Mouse (Mus musculus) heart, embryonic 13.5 days (tissue): ENCODE measurements around the gene Ccdc96. TPM values are rescaled to one million over a fixed set of nuclear protein-coding genes. Genes with fewer than 3 reads are reported as not detected.

Source experiments
- ATAC-seq: fragments of 200-750 bp; cut with Nextera tagmentation; 2 replicates; pipeline ENCODE4 v1.8.0; 2017; ENCODE audit warnings: moderate TSS enrichment; ENCODE audit not compliant: insufficient number of reproducible peaks, low FRiP score, low TSS enrichment; ENCODE audit errors: extremely low read depth
- H3K27ac ChIP-seq: fragments of 300-500 bp; sonication (generic); replicated peaks from 2 replicates; pipeline ENCODE4 v1.5.1; 2015; ENCODE audit warnings: moderate library complexity, mild to moderate bottlenecking, inconsistent platforms
- H3K27me3 ChIP-seq: fragments of 300-500 bp; sonication (generic); replicated peaks from 2 replicates; pipeline ENCODE4 v1.6.1; 2015; ENCODE audit warnings: mild to moderate bottlenecking, inconsistent platforms
- H3K36me3 ChIP-seq: fragments of 300-500 bp; sonication (generic); 2 replicates; pipeline ENCODE4 v1.6.1; 2015; ENCODE audit warnings: mild to moderate bottlenecking, inconsistent platforms
- H3K4me1 ChIP-seq: fragments of 300-500 bp; sonication (generic); 2 replicates; pipeline ENCODE4 v1.6.1; 2015; ENCODE audit warnings: inconsistent platforms
- H3K4me2 ChIP-seq: fragments of 300-500 bp; sonication (generic); 2 replicates; pipeline ENCODE4 v1.6.1; 2015; ENCODE audit warnings: inconsistent platforms, mild to moderate bottlenecking, moderate library complexity
- H3K4me3 ChIP-seq: fragments of 300-500 bp; sonication (generic); 2 replicates; pipeline ENCODE4 v1.5.1; 2015; ENCODE audit warnings: moderate library complexity, mild to moderate bottlenecking, inconsistent platforms
- H3K9ac ChIP-seq: fragments of 300-500 bp; sonication (generic); 2 replicates; pipeline ENCODE4 v1.6.1; 2015; ENCODE audit warnings: inconsistent platforms, mild to moderate bottlenecking, moderate library complexity
- H3K9me3 ChIP-seq: fragments of 300-500 bp; sonication (generic); 2 replicates; pipeline ENCODE4 v1.6.1; 2016; ENCODE audit warnings: inconsistent platforms
- WGBS: fragments of 180-500 bp; shearing (Covaris S2); methylation state at CpG from one replicate; pipeline ENCODE4 v1.1.7; 2015; ENCODE audit warnings: mixed read lengths; 5-methylcytosine and 5-hydroxymethylcytosine counted together
- polyA plus RNA-seq: library from polyadenylated mRNA; unstranded; fragments of >200 nt; fragmentation: Nextera tagmentation; extraction: Ambion mirVana; gene quantifications from 2 replicates; pipeline ENCODE4 v1.2.1, GENCODE M21; 2015

The Ccdc96 gene
- polyA plus RNA-seq, 1 experiment from 2014 or later = 0.27 TPM

DNA sequence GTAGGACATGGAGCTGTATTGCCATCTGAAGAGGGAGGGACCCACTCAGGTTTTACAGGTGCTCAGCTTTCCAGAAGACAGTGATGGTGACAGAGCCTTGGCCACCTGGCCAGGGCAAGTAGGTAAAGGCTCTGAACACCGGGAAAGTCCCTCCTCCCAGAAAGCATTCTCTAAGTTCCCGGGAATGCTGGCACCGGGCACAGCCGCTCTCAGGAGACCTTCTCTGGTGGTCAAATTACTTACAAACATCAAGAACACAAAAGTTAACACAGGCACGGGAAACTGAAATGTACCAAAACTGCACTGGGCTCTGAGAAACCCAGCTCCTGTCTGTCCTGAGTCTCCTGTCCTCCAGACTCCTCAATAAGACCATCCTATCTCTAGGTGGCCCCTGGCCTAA, 45.3 kb downstream of the Ccdc96 start:
- Histone ChIP-seq H3K4me2 (peak overlapping the region; percentile 94), H3K9ac (peak overlapping the region; percentile 89), H3K4me3 (peak overlapping the region; percentile 78), H3K27ac (peak overlapping the region; percentile 74), H3K9me3 (no peaks in the 10 kb centered on the region), H3K27me3 (no peaks in the 10 kb centered on the region), H3K4me1 (peaks cover 39% of the 10 kb centered on the region), H3K36me3 (peaks cover 3% of the 10 kb centered on the region)
- 4% methylated on average over 5 of the region's 5 CpGs for WGBS
- ATAC-seq = no peak; the same call in 1 of the 2 replicates

DNA sequence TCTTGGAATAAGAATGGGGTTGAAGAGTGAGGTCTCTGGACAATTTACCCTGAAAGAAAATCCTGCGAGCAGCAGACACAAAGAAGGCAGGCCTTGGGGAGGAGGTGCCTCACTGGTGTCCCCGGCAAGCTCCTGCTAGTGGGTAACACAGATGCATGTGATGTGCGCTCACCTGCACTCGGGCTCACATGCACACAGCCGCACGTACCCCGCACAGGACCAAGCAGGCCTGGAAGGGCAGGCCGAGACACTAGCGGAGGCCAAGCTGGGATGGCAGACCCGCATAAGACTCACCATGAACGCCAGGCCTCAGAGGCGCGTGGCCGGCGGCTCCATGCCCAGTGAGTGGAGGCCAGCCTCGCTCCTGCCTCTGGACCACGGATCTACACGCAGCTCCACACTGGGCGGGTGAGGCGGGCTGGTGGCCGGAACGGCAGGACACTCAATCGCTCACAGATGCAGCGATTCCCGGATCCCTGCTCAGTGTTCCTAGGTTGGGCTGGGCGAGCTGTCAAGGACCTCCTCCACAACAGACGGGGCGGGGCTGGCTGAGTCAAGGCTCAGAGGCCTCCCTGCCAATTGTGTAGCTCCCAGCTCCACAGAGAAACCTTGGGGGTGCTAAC, 45.9 kb downstream of the Ccdc96 start:
- Histone ChIP-seq H3K27me3 (no peaks in the 10 kb centered on the region), H3K36me3 (no peaks in the 10 kb centered on the region), H3K27ac (peak overlapping the region; percentile 74), H3K4me3 (peak overlapping the region; percentile 78), H3K4me1 (peaks cover 40% of the 10 kb centered on the region), H3K9ac (peak overlapping the region; percentile 89), H3K9me3 (no peaks in the 10 kb centered on the region), H3K4me2 (peak overlapping the region; percentile 94)
- under 1% methylated on average over 28 of the region's 28 CpGs for WGBS
- ATAC-seq = peak; percentile 87

DNA sequence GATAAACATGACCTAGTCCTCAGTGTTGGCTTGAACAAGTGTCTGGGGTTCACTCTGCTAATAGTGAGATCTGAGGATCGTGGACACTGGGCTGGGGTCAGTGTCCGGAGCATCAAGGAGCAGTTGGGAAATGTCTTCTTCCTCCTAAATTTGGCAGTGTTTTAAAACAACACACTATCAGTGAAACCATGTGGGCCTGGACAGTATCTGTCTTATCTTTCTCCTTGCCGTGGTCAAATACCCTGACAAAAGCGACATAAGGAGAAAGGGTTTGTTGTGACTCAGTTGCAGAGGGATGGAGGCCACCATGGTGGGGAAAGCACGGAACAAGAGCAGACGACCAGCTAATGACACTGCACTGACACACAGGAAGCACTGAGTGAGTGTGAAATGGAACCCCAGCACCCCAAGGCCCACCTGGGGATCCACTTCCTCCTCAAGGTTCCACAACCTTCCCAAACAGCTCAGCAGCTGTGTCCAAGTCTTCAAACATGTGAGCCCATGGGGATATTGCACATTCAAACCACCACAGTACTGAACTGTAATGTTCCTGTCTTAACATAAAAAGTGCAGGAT, 50.2 kb downstream of the Ccdc96 start:
- H3K27ac ChIP-seq = no peak overlapping the region
- WGBS = 34% methylated on average over 6 of the region's 6 CpGs

DNA sequence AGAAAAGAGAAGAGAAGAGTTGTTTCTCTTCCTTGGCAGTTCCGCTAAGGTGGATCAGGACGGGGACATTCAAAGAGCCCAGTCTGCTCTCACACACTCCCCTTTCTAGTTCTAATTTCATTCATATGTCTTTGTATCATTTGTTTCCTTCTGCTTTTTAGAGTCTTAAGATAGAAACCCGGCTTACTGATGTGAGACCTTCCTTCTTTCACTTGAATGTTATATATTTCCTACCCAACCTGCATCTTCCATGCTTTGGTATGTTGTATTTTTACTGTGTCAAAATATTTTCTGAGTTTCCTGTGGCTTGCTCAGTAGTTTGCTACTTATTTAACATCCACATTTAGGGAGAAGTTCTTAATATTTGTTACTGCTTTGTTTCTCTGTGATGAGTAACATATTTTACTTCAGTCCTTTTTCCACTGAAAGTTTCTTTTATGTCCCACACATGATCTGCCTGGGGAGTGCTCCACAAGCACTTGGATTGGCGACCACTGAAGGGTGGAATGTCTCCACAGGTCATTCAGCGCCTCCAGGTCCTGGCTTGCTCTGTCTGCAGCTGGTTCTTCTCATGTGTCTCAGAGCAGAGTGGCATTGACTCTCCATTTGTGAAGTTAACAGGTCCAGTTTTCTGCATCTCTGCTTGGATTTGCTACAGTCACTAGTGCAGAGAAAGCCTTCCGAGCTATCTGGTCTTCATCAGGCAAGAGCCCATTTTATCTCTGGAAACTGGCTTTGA, 51.2 kb downstream of the Ccdc96 start:
- H3K9ac ChIP-seq = no peak overlapping the region
- no peak overlapping the region for H3K4me3 ChIP-seq
- no peaks in the 10 kb centered on the region for H3K9me3 ChIP-seq
- no peaks in the 10 kb centered on the region for H3K36me3 ChIP-seq
- H3K4me2 ChIP-seq = no peak overlapping the region
- no peak for ATAC-seq
- WGBS = 69% methylated on average over 6 of the region's 6 CpGs
- peaks cover 10% of the 10 kb centered on the region for H3K4me1 ChIP-seq
- no peak overlapping the region for H3K27ac ChIP-seq
- no peaks in the 10 kb centered on the region for H3K27me3 ChIP-seq

More for the DNA sequence above, 50.2 kb downstream of the Ccdc96 start:
- H3K27me3 ChIP-seq = no peaks in the 10 kb centered on the region
- no peaks in the 10 kb centered on the region for H3K9me3 ChIP-seq
- no peak overlapping the region for H3K4me2 ChIP-seq
- H3K9ac ChIP-seq = no peak overlapping the region
- H3K4me3 ChIP-seq = no peak overlapping the region
- ATAC-seq = no peak
- H3K4me1 ChIP-seq = peaks cover 18% of the 10 kb centered on the region
- no peaks in the 10 kb centered on the region for H3K36me3 ChIP-seq

DNA sequence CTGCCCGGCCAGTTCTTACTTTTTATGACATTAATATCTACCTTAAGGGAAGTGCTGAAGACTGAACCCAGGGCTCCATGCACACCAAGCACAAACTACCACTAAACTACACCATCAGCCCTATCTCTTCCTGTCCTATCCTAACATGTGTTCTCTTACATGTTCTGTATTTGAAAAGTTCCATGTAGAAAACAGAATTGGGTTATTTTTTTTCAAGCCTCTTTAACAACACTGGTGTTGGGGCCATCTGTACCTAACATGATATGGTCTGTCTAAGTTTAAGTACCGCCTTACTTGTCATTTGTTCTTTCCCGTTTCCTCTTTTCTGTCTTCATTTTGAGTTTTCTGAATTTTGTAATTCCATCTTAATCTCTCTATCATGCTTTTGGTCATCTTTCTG, 52.0 kb downstream of the Ccdc96 start:
- no peak for ATAC-seq
- H3K27ac ChIP-seq = no peak overlapping the region
- H3K4me1 ChIP-seq = peaks cover 7% of the 10 kb centered on the region
- no peaks in the 10 kb centered on the region for H3K27me3 ChIP-seq
- H3K36me3 ChIP-seq = no peaks in the 10 kb centered on the region
- H3K4me3 ChIP-seq = no peak overlapping the region
- no peak overlapping the region for H3K4me2 ChIP-seq
- H3K9ac ChIP-seq = no peak overlapping the region
- H3K9me3 ChIP-seq = no peaks in the 10 kb centered on the region
- 85% methylated on average over 3 of the region's 3 CpGs for WGBS

Other genes with a start within 250 kb of the Ccdc96 start
- 10.7 and 10.9 TPM in 2 replicates for gene Sorcs2, start 86.4 kb upstream of the Ccdc96 start, polyA plus RNA-seq
- 52.9 and 59.4 TPM in 2 replicates for gene Grpel1, start 19.6 kb upstream of the Ccdc96 start, polyA plus RNA-seq
- gene Tada2b, start 303 bp upstream of the Ccdc96 start, polyA plus RNA-seq = 1.4 and 1.6 TPM in 2 replicates
- 15.3 and 15.7 TPM in 2 replicates for gene Tbc1d14, start 108.7 kb downstream of the Ccdc96 start, polyA plus RNA-seq
- gene D5Ertd579e, start 211.4 kb downstream of the Ccdc96 start, polyA plus RNA-seq = 20.3 and 22.5 TPM in 2 replicates